ENCODE assay signal across 27 mouse cellular contexts in genomic region chrX:13652291-13652690, GRCm38 (mm10). TPM values are rescaled to one million over a fixed set of nuclear protein-coding genes. Genes with fewer than 3 reads are reported as not detected.
DNase-seq lines count a peak whose midpoint lies in the region; ATAC-seq and TF ChIP-seq lines count a peak whose summit lies in the region.
"Had no signal": no experiment of that assay in that cellular context is flagged by ENCODE, and none has a peak within 500 bp of the region (broad histone marks: within the 10 kb centered on the region; RNA-seq: fewer than 3 reads in every experiment).

No protein-coding gene starts in this region.

- DNase-seq in spleen, adult 2 months (ENCODE audit: low read depth in 1 of 2, low spot score in 2 of 2) = no peak
- DNase-seq in spleen, postnatal 14 days (ENCODE audit: low spot score in 2 of 2) = no peak
- no peak for DNase-seq in liver
- no peak for DNase-seq in cerebellum, postnatal 14 days
- DNase-seq in limb, embryonic 10.5 days (ENCODE audit: low spot score) = no peak
- DNase-seq in kidney, adult 8-10 months = no peak
- DNase-seq: adrenal gland, postnatal 36 days; cerebellum, adult 11-12 months; cerebellum, postnatal 25 days; embryo, embryonic 11 days; kidney, adult 18-20 months; kidney, postnatal 14 days; lung, embryonic 14.5 days had no signal

- H3K9me3 ChIP-seq in limb, embryonic 10.5 days (replicated peaks) = no peaks in the 10 kb centered on the region
- H3K9me3 ChIP-seq: embryonic facial prominence, embryonic 13.5 days; forebrain, embryonic 13.5 days; heart, embryonic 10.5 days; limb, embryonic 13.5 days; midbrain, embryonic 15.5 days had no signal

- no peak for TF ChIP-seq POLR2A in spleen, adult 2 months (IDR thresholded peaks at IDR 0.05; ENCODE audit: low read depth, low read length)

- H3K27ac ChIP-seq in spleen, adult 2 months (ENCODE audit: insufficient read depth, low read length) = peak overlapping the region; percentile 18; the same call in 1 of the 2 replicates
- peak overlapping the region; percentile 24; the same call in 1 of the 2 replicates for H3K27ac ChIP-seq in brown adipose tissue, adult 24 weeks (replicated peaks; ENCODE audit: low read depth, low read length)
- H3K27ac ChIP-seq in limb, embryonic 10.5 days = no peak overlapping the region
- H3K27ac ChIP-seq: embryonic facial prominence, embryonic 13.5 days; forebrain, embryonic 13.5 days; heart, embryonic 10.5 days; hindbrain, postnatal 0 days; limb, embryonic 13.5 days; liver, embryonic 14.5 days; midbrain, embryonic 15.5 days had no signal

- 57% methylated on average over 1 of the region's 1 CpGs for WGBS in spleen, adult 2 months
- WGBS in limb, embryonic 10.5 days = 86% methylated on average over 1 of the region's 1 CpGs

- no peak for TF ChIP-seq CTCF in spleen, adult 2 months (IDR thresholded peaks at IDR 0.05; ENCODE audit: extremely low read depth, insufficient read depth, insufficient read length, insufficient replicate concordance)

- H3K4me3 ChIP-seq in spleen, adult 2 months (ENCODE audit: extremely low read depth, insufficient read depth, insufficient read length) = no peak overlapping the region
- no peak overlapping the region for H3K4me3 ChIP-seq in brown adipose tissue, adult 24 weeks (ENCODE audit: insufficient read depth, low read depth, low read length)
- H3K4me3 ChIP-seq in limb, embryonic 10.5 days = no peak overlapping the region
- H3K4me3 ChIP-seq: embryonic facial prominence, embryonic 13.5 days; erythroblast, embryonic 14.5 days; forebrain, embryonic 13.5 days; heart, embryonic 10.5 days; limb, embryonic 13.5 days; midbrain, embryonic 15.5 days had no signal

- H3K4me1 ChIP-seq in spleen, adult 2 months (ENCODE audit: control insufficient read depth, insufficient read depth, insufficient read length) = peaks cover 11% of the 10 kb centered on the region; the same call in 1 of the 2 replicates
- H3K4me1 ChIP-seq in brown adipose tissue, adult 24 weeks (ENCODE audit: control insufficient read depth, insufficient read depth, insufficient read length, low read length) = peaks cover 2% of the 10 kb centered on the region
- no peaks in the 10 kb centered on the region for H3K4me1 ChIP-seq in limb, embryonic 10.5 days
- H3K4me1 ChIP-seq: embryonic facial prominence, embryonic 13.5 days; forebrain, embryonic 13.5 days; heart, embryonic 10.5 days; midbrain, embryonic 15.5 days had no signal

- ATAC-seq in megakaryocyte, adult 5-6 weeks (ENCODE audit: poor library complexity, severe bottlenecking) = peak; percentile 62
- ATAC-seq: forebrain, embryonic 13.5 days; hindbrain, postnatal 0 days; midbrain, embryonic 15.5 days had no signal

- no peaks in the 10 kb centered on the region for H3K36me3 ChIP-seq in spleen, adult 2 months (ENCODE audit: control insufficient read depth, insufficient read depth, low read length)
- H3K36me3 ChIP-seq in limb, embryonic 10.5 days = no peaks in the 10 kb centered on the region
- H3K36me3 ChIP-seq: embryonic facial prominence, embryonic 13.5 days; heart, embryonic 10.5 days; limb, embryonic 13.5 days; midbrain, embryonic 15.5 days had no signal

- no peaks in the 10 kb centered on the region for H3K27me3 ChIP-seq in spleen, adult 2 months (ENCODE audit: control insufficient read depth, insufficient read depth, low read length)
- peaks cover 17% of the 10 kb centered on the region; the same call in 1 of the 2 replicates for H3K27me3 ChIP-seq in limb, embryonic 10.5 days (ENCODE audit: low read depth, poor library complexity, severe bottlenecking)
- H3K27me3 ChIP-seq: embryonic facial prominence, embryonic 13.5 days; forebrain, embryonic 13.5 days; limb, embryonic 13.5 days; midbrain, embryonic 15.5 days had no signal

RNA-seq across cellular contexts. Expression of gene Gpr82, which starts 8.9 kb away (rescaled TPM):
- 0.11 and 0.18 TPM in 2 replicates for polyA plus RNA-seq in spleen, adult 2 months (2012; rRNA removed)
- polyA plus RNA-seq in brown adipose tissue, adult 24 weeks (2012; ENCODE audit: insufficient read depth, insufficient read length, missing spikeins) = not detected in 2 replicates
- not detected in 2 replicates for total RNA-seq in megakaryocyte, adult 5-6 weeks (2015)
- not detected in 2 replicates for total RNA-seq in megakaryocyte, adult 5-6 weeks (2017)
- polyA plus RNA-seq in limb, embryonic 10.5 days (2016; fragmentation: Nextera tagmentation; extraction: Ambion mirVana) = 0.38 and 0.54 TPM in 2 replicates
- total RNA-seq: gastrocnemius, adult 8-10 months; hindbrain, postnatal 0 days; layer of hippocampus, adult 18-20 months; layer of hippocampus, postnatal 25 days; left cerebral cortex, postnatal 14 days had no signal
- polyA plus RNA-seq: erythroblast, embryonic 14.5 days; liver, embryonic 14.5 days had no signal

RNA-seq across cellular contexts. Expression of gene Gpr34, which starts 20.4 kb away (rescaled TPM):
- 0.54 and 0.58 TPM in 2 replicates for polyA plus RNA-seq in spleen, adult 2 months (2012; rRNA removed)
- 1.6 and 2.2 TPM in 2 replicates for polyA plus RNA-seq in brown adipose tissue, adult 24 weeks (2012; ENCODE audit: insufficient read depth, insufficient read length, missing spikeins)
- total RNA-seq in megakaryocyte, adult 5-6 weeks (2015) = 5.5 and 10.6 TPM in 2 replicates
- 7.4 and 8.7 TPM in 2 replicates for total RNA-seq in megakaryocyte, adult 5-6 weeks (2017)
- polyA plus RNA-seq in limb, embryonic 10.5 days (2016; fragmentation: Nextera tagmentation; extraction: Ambion mirVana) = 0.38 and 0.74 TPM in 2 replicates
- polyA plus RNA-seq: erythroblast, embryonic 14.5 days had no signal
